In genomic region chr4:117323515-117324344, GRCm38 (mm10) we compare ENCODE assay signal across 8 mouse cellular contexts.
A peak's percentile ranks its signal among the peaks of the same experiment; 100 is the strongest.
DNase-seq lines count a peak whose midpoint lies in the region; ATAC-seq lines count a peak whose summit lies in the region.

No protein-coding gene starts in this region.

- ATAC-seq in cerebellum, adult (ENCODE audit: insufficient number of reproducible peaks, low FRiP score, low TSS enrichment): no peak
- ATAC-seq in forebrain, embryonic 11.5 days (replicated peaks; ENCODE audit: low FRiP score): peak; percentile 67
- ATAC-seq in hindbrain, embryonic 11.5 days (ENCODE audit: low FRiP score): peak; percentile 68

- H3K27ac ChIP-seq in forebrain, embryonic 11.5 days (ENCODE audit: low read depth, low read length): no peak overlapping the region
- no peak overlapping the region for H3K27ac ChIP-seq in hindbrain, embryonic 11.5 days (ENCODE audit: low read depth, low read length)

- DNase-seq in cerebellum, adult 18-20 months: peak; percentile 23 to 33
- DNase-seq in adrenal gland, postnatal 14 days: peak; percentile 82
- peak; percentile 84 for DNase-seq in forebrain, embryonic 11.5 days (ENCODE audit: low spot score)
- DNase-seq in hindbrain, embryonic 11.5 days (ENCODE audit: low spot score): peak; percentile 82
- DNase-seq in layer of hippocampus, postnatal 10 days (ENCODE audit: low spot score in 2 of 2): peak; percentile 78 to 80
- peak; percentile 57 to 69 for DNase-seq in lung, postnatal 4 days
- peak; percentile 35 to 70 for DNase-seq in spleen, postnatal 10 days (ENCODE audit: low spot score in 2 of 2)

- H3K4me3 ChIP-seq in forebrain, embryonic 11.5 days (ENCODE audit: low read depth, low read length): no peak overlapping the region
- H3K4me3 ChIP-seq in hindbrain, embryonic 11.5 days (ENCODE audit: low read depth, low read length): no peak overlapping the region

- no peaks in the 10 kb centered on the region for H3K36me3 ChIP-seq in forebrain, embryonic 11.5 days (ENCODE audit: control insufficient read depth, insufficient read depth, low read length)
- H3K36me3 ChIP-seq in hindbrain, embryonic 11.5 days (ENCODE audit: control insufficient read depth, insufficient read depth, low read length): no peaks in the 10 kb centered on the region

- H3K9ac ChIP-seq in forebrain, embryonic 11.5 days (ENCODE audit: low read length): no peak overlapping the region
- H3K9ac ChIP-seq in hindbrain, embryonic 11.5 days (ENCODE audit: low read depth, low read length): no peak overlapping the region

- H3K4me2 ChIP-seq in forebrain, embryonic 11.5 days (ENCODE audit: low read depth, low read length, severe bottlenecking): no peak overlapping the region
- no peak overlapping the region for H3K4me2 ChIP-seq in hindbrain, embryonic 11.5 days (replicated peaks; ENCODE audit: low read depth, low read length)

- no peaks in the 10 kb centered on the region for H3K4me1 ChIP-seq in forebrain, embryonic 11.5 days (replicated peaks; ENCODE audit: control insufficient read depth, insufficient read depth, low read length)
- H3K4me1 ChIP-seq in hindbrain, embryonic 11.5 days (replicated peaks; ENCODE audit: control insufficient read depth, insufficient read depth, low read length): no peaks in the 10 kb centered on the region

- H3K27me3 ChIP-seq in forebrain, embryonic 11.5 days (ENCODE audit: control insufficient read depth, insufficient read depth, low read length): peaks cover 2% of the 10 kb centered on the region; the same call in 1 of the 2 replicates
- peaks cover 16% of the 10 kb centered on the region for H3K27me3 ChIP-seq in hindbrain, embryonic 11.5 days (ENCODE audit: control insufficient read depth, insufficient read depth, low read length)

- H3K9me3 ChIP-seq in forebrain, embryonic 11.5 days (ENCODE audit: control insufficient read depth, low read length): no peaks in the 10 kb centered on the region
- no peaks in the 10 kb centered on the region for H3K9me3 ChIP-seq in hindbrain, embryonic 11.5 days (ENCODE audit: control insufficient read depth, low read length)

- WGBS in forebrain, embryonic 11.5 days: 21% methylated on average over 14 of the region's 14 CpGs
- WGBS in hindbrain, embryonic 11.5 days: 14% methylated on average over 14 of the region's 14 CpGs

Comparison
In these comparisons a context has a peak if more than half of its experiments do, and no peak if none do; other contexts are left out.
1. DNase-seq: peak in every context shown above with its lines; median percentile 84 in forebrain, embryonic 11.5 days; 82 in adrenal gland, postnatal 14 days; 82 in hindbrain, embryonic 11.5 days; 79 in layer of hippocampus, postnatal 10 days; 63 in lung, postnatal 4 days; 52 in spleen, postnatal 10 days; 28 in cerebellum, adult 18-20 months.